Mouse (Mus musculus) forebrain, embryonic 14.5 days (tissue): ENCODE measurements around the gene Dcaf5. TPM values are rescaled to one million over a fixed set of nuclear protein-coding genes. Genes with fewer than 3 reads are reported as not detected.

Experiments used
- ATAC-seq: fragments of 200-750 bp; cut with Nextera tagmentation; 2 replicates; pipeline ENCODE4 v1.8.0; 2017; ENCODE audit warnings: mild to moderate bottlenecking, moderate library complexity
- DNase-seq: peaks from one replicate; pipeline ENCODE4 v3.0.0-alpha.2; 2015; ENCODE audit warnings: low spot score
- H3K27ac ChIP-seq: fragments of 300-500 bp; sonication (generic); 2 replicates; pipeline ENCODE4 v1.5.1; 2014; ENCODE audit warnings: low read depth, mild to moderate bottlenecking, control low read depth, low read length, moderate library complexity
- H3K27me3 ChIP-seq: fragments of 300-500 bp; sonication (generic); replicated peaks from 2 replicates; pipeline ENCODE4 v1.6.1; 2014; ENCODE audit warnings: low read length, control low read depth, mixed read lengths; ENCODE audit not compliant: control insufficient read depth, insufficient read depth
- H3K36me3 ChIP-seq: fragments of 300-500 bp; sonication (generic); 2 replicates; pipeline ENCODE4 v1.6.1; 2014; ENCODE audit warnings: low read length, control low read depth; ENCODE audit not compliant: control insufficient read depth, insufficient read depth
- H3K4me1 ChIP-seq: fragments of 300-500 bp; sonication (generic); 2 replicates; pipeline ENCODE4 v1.6.1; 2014; ENCODE audit warnings: antibody characterized with exemption, low read length, control low read depth; ENCODE audit not compliant: control insufficient read depth, insufficient read depth
- H3K4me2 ChIP-seq: fragments of 300-500 bp; sonication (generic); 2 replicates; pipeline ENCODE4 v1.6.1; 2014; ENCODE audit warnings: mild to moderate bottlenecking, control low read depth, low read length
- H3K4me3 ChIP-seq: fragments of 300-500 bp; sonication (generic); 2 replicates; pipeline ENCODE4 v1.5.1; 2014; ENCODE audit warnings: low read depth, low read length, control low read depth
- H3K9ac ChIP-seq: fragments of 300-500 bp; sonication (generic); 2 replicates; pipeline ENCODE4 v1.6.1; 2014; ENCODE audit warnings: mild to moderate bottlenecking, low read length, control low read depth, moderate library complexity
- H3K9me3 ChIP-seq: fragments of 300-500 bp; sonication (generic); replicated peaks from 2 replicates; pipeline ENCODE4 v1.6.1; 2016; ENCODE audit warnings: low read length, control low read depth, mixed read lengths; ENCODE audit not compliant: control insufficient read depth
- WGBS: fragments of 180-500 bp; shearing (Covaris S2); extraction: QIAGEN DNeasy Blood & Tissue Kit; methylation state at CpG from one replicate; pipeline ENCODE4 v1.1.7; 2014; 5-methylcytosine and 5-hydroxymethylcytosine counted together
- polyA plus RNA-seq: library from polyadenylated mRNA; unstranded; fragments of >200 nt; fragmentation: Nextera tagmentation; extraction: Ambion mirVana; gene quantifications from 2 replicates; pipeline ENCODE4 v1.2.1, GENCODE M21; 2014

Dcaf5 gene
- 17.7 and 18.9 TPM in 2 replicates for polyA plus RNA-seq

GRCm38 (mm10) chr12:80436336-80436976 is at the start of gene Dcaf5:
Gene Dcaf5, minus strand, starts transcription at chr12:80436601.
- peak within 1 kb of the TSS; percentile 94 for H3K27ac ChIP-seq
- no peaks in the 10 kb centered on the region for H3K27me3 ChIP-seq
- H3K4me3 ChIP-seq: peak within 1 kb of the TSS; percentile 87
- WGBS: 1% methylated on average over 72 of the region's 79 CpGs
- H3K9ac ChIP-seq: peak within 1 kb of the TSS; percentile 95
- DNase-seq (peak; percentile 89), ATAC-seq (peak; percentile 89)
- no peaks in the 10 kb centered on the region for H3K9me3 ChIP-seq
- no peaks in the 10 kb centered on the region for H3K36me3 ChIP-seq
- H3K4me2 ChIP-seq: peak within 1 kb of the TSS; percentile 69
- peaks cover 4% of the 10 kb centered on the region; the same call in 1 of the 2 replicates for H3K4me1 ChIP-seq

GRCm38 (mm10) chr12:80483397-80483796 is 47.0 kb upstream of the Dcaf5 start:
- 76% methylated on average over 3 of the region's 3 CpGs for WGBS
- Histone ChIP-seq H3K27ac (no peak overlapping the region), H3K9ac (no peak overlapping the region), H3K4me3 (no peak overlapping the region), H3K36me3 (peaks cover 47% of the 10 kb centered on the region), H3K4me1 (no peaks in the 10 kb centered on the region), H3K4me2 (no peak overlapping the region), H3K9me3 (no peaks in the 10 kb centered on the region), H3K27me3 (no peaks in the 10 kb centered on the region)
- ATAC-seq (no peak), DNase-seq (no peak)

- Histone ChIP-seq H3K27me3 (no peaks in the 10 kb centered on the region), H3K9ac (no peak overlapping the region), H3K9me3 (no peaks in the 10 kb centered on the region), H3K36me3 (peaks cover 40% of the 10 kb centered on the region), H3K4me2 (no peak overlapping the region), H3K4me3 (no peak overlapping the region), H3K27ac (no peak overlapping the region), H3K4me1 (no peaks in the 10 kb centered on the region)
- DNase-seq (no peak), ATAC-seq (no peak)
- WGBS: 96% methylated on average over 3 of the region's 3 CpGs
These were observed 43.6 kb upstream of the Dcaf5 start for GRCm38 (mm10) chr12:80479986-80480385.

GRCm38 (mm10) chr12:80473731-80474130 is 37.3 kb upstream of the Dcaf5 start:
- no peak overlapping the region for H3K27ac ChIP-seq
- peaks cover 8% of the 10 kb centered on the region for H3K36me3 ChIP-seq
- DNase-seq (no peak), ATAC-seq (no peak)
- no peak overlapping the region for H3K4me2 ChIP-seq
- no peaks in the 10 kb centered on the region for H3K27me3 ChIP-seq
- no peaks in the 10 kb centered on the region for H3K4me1 ChIP-seq
- H3K4me3 ChIP-seq: no peak overlapping the region
- no peak overlapping the region for H3K9ac ChIP-seq
- no peaks in the 10 kb centered on the region for H3K9me3 ChIP-seq
- WGBS: 83% methylated on average over 3 of the region's 3 CpGs

GRCm38 (mm10) chr12:80471926-80472325 is 35.5 kb upstream of the Dcaf5 start:
- no peaks in the 10 kb centered on the region for H3K4me1 ChIP-seq
- no peak overlapping the region for H3K4me2 ChIP-seq
- H3K36me3 ChIP-seq: peaks cover 8% of the 10 kb centered on the region
- no peak overlapping the region for H3K4me3 ChIP-seq
- ATAC-seq: no peak
- no peaks in the 10 kb centered on the region for H3K27me3 ChIP-seq
- 89% methylated on average over 4 of the region's 4 CpGs for WGBS
- H3K9me3 ChIP-seq: no peaks in the 10 kb centered on the region
- H3K27ac ChIP-seq: no peak overlapping the region
- H3K9ac ChIP-seq: no peak overlapping the region
- DNase-seq: no peak

- 84% methylated on average over 2 of the region's 2 CpGs for WGBS
- no peaks in the 10 kb centered on the region for H3K36me3 ChIP-seq
- no peaks in the 10 kb centered on the region for H3K27me3 ChIP-seq
- no peak overlapping the region for H3K27ac ChIP-seq
- no peak overlapping the region for H3K9ac ChIP-seq
- H3K4me3 ChIP-seq: no peak overlapping the region
- no peaks in the 10 kb centered on the region for H3K4me1 ChIP-seq
- no peak overlapping the region for H3K4me2 ChIP-seq
- ATAC-seq (no peak), DNase-seq (no peak)
- no peaks in the 10 kb centered on the region for H3K9me3 ChIP-seq
These were observed 33.8 kb upstream of the Dcaf5 start for GRCm38 (mm10) chr12:80470206-80470605.

- Histone ChIP-seq H3K4me1 (0 out of 2 replicates have a peak, but pooled peaks cover 4% of the 10 kb centered on the region), H3K9ac (peak overlapping the region; percentile 78), H3K4me3 (peak overlapping the region; percentile 82), H3K27ac (peak overlapping the region; percentile 49; the same call in 1 of the 2 replicates), H3K36me3 (no peaks in the 10 kb centered on the region), H3K9me3 (no peaks in the 10 kb centered on the region), H3K4me2 (peak overlapping the region; percentile 87), H3K27me3 (no peaks in the 10 kb centered on the region)
- WGBS: 5% methylated on average over 17 of the region's 17 CpGs
- no peak for ATAC-seq
- peak; percentile 41 for DNase-seq
These were observed 27.4 kb upstream of the Dcaf5 start for GRCm38 (mm10) chr12:80463666-80464269.

GRCm38 (mm10) chr12:80462942-80463651 is 26.7 kb upstream of the Dcaf5 start, which contains the start of gene Exd2:
Gene Exd2, plus strand, starts transcription at chr12:80463095.
- H3K4me2 ChIP-seq: peak within 1 kb of the TSS; percentile 87
- ATAC-seq (peak; percentile 99), DNase-seq (peak; percentile 95)
- no peaks in the 10 kb centered on the region for H3K36me3 ChIP-seq
- H3K27ac ChIP-seq: peak within 1 kb of the TSS; percentile 49; the same call in 1 of the 2 replicates
- peak within 1 kb of the TSS; percentile 78 for H3K9ac ChIP-seq
- H3K4me3 ChIP-seq: peak within 1 kb of the TSS; percentile 82
- WGBS: 0% methylated on average over 45 of the region's 45 CpGs
- H3K27me3 ChIP-seq: no peaks in the 10 kb centered on the region
- H3K9me3 ChIP-seq: no peaks in the 10 kb centered on the region
- H3K4me1 ChIP-seq: 0 out of 2 replicates have a peak, but pooled peaks cover 4% of the 10 kb centered on the region
